Mouse (Mus musculus) erythroblast, adult 5-6 weeks (primary cell): ENCODE data around the gene Scarb1. TPM values are rescaled to one million over a fixed set of nuclear protein-coding genes. Genes with fewer than 3 reads are reported as not detected.
"Not testable (repeated sequence)": the region's sequence is repeated elsewhere in the genome, so short reads cannot be mapped to it uniquely, and the experiment has no call there.

Experiments used
- ATAC-seq: replicated peaks from 2 replicates; pipeline ENCODE4 v1.8.0; 2016; ENCODE audit warnings: moderate number of reproducible peaks, mild to moderate bottlenecking, moderate TSS enrichment, inconsistent platforms; ENCODE audit not compliant: poor library complexity, low FRiP score, severe bottlenecking
- total RNA-seq, 2 experiments: library from RNA; stranded (forward) in 1 of 2; stranded (reverse) in 1 of 2; fragments of 150-400 nt in 1 of 2; fragments of 200-764, 138-1000 nt in 1 of 2; gene quantifications; 2 replicates each; pipeline versions ENCODE4 v1.2.3 to v1.2.4; 2015 to 2017; ENCODE audit warnings: low replicate concordance in 2 of 2

Scarb1 gene
- total RNA-seq (2015; ENCODE audit: low replicate concordance) (20.9 and 28.6 TPM in 2 replicates), total RNA-seq (2017; ENCODE audit: low replicate concordance) (13.5 and 16.6 TPM in 2 replicates)

DNA sequence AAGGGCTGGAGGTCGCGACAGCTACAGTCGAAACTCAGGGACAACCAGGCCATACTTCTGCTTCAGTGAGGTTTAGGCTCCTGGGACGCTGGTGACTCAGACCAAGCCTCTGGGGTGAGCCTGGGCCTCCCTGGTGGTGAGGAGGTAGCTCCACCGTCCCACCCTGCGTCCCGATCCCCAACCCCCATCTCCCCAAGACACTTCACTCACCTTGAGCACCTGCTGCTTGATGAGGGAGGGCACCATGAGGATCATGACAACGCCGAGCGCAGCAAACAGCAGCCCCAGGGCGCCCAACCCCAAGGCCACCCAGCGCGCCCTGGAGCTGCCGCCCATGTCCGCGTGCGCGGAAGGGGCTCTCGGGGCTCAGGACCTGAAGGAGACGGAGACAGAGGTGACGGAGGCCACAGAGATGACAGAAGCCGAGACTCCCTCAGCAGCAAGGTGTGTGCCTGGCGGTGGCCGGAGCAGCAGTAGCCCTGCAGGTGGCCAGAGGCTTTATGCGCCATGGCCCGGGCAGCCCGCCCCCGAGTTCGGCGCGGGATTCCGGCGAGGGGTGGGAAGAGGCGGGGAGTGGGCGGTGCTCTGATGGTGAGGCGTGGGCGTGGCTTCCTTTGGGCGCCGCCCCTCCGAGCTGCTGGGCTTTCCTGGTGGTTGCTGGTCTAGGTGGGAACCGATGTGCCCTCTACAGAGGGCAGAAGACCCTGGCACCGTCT is at the start of gene Scarb1:
Scarb1 (minus strand) TSS at position 548 of the 716 bp plus-strand sequence.
- peak; percentile 84 for ATAC-seq

DNA sequence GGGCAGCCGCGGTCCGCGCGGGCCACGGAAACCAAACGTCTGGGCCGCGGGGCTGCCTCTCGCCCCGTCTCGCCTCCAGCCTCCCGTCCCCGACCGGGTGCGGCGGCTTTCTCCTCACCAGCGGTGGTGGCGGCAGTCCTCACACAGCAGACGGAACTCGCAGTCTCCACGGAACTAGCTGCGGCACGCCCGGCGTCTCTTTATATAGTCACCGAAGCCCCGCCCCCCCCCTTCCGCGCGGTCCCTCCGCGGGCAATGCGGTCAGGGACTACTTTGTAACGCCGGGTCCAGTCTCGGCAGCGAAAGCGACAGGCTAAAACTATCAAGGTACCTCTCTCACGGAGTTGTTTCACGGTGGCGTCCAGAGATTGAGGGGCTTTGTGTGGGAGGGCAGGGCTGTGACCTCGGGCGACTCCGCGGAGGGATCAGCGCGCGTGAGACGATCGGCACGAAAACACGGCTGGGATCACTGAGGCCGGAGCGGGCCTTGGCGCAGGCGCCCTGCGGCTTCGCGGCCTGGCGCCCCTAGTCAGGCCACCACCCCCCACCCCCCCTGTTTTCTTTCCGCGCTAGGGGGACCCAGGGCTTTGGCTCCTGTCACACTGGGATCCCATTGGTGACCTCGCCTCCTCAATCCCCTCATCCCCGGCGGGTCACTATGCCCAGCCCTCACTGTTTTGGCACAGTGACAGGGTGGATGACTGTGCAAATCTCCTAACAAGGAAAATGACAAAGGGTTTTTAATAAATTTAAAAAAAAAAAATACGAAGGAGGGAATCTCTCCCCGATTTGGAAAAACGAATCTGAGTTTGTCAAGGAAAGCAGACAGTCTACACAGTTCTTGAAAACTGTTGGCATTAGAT is 48.9 kb upstream of the Scarb1 start, which contains the start of gene Ubc:
Ubc (minus strand) TSS at position 624 of the 863 bp plus-strand sequence.
- ATAC-seq = peak; percentile 62

DNA sequence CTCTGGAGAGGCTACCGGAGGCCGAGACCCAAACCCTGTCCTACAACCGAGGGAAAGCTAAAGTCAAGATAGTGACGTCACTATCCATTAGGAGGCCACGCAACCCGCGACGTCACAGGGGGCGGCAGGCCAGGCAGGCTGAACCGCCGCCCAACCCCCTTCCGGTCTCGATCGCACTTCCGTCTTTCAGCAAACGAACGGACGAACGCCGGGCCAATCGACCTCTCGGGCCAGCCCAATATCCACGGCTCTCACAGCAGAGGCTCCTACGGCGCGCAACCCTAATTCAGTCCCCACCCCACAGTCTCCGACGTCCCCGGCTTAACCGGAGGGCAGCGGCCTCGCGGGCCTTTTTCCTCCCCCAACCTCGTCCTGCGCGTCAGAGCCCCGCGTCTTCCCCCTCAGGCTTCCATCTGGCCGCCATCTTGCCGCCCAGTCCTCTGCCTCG is 48.3 kb upstream of the Scarb1 start, which contains the start of gene Gm10382:
Gm10382 (plus strand) TSS at position 192 of the 448 bp plus-strand sequence.
- peak; percentile 70 for ATAC-seq

DNA sequence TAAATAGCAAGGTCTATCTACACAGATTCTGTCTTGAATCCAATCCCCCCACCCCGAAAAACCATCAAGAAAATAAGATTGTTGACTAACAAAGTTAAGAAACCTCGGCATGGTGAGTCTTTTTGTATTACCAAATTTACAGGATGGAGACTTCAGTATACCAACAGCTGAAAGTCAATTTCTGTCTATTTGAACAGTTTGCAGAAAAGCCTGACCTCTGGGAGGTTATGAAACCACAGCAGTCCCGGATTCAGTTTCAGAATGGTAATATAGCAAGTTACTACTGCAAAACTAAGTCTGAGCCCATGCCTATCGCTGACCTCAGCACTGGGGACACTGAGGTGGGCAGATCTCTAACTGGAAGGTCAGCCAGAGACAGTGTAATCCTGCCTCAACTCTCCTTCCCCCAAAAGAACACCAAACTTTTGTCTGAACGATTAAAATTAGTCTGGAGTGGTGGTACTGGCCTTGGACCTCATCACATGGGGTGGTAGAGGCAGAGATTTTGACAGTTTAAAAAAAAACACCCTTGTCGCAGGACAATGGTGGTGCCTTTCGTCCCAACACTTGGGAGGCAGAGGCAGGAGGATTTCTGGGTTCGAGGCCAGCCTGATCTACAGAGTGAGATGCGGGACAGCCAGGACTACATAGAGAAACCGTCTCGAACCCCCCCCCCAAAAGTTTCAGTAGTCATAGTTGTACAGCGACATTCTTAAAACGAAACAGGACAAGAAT is 47.6 kb upstream of the Scarb1 start:
- ATAC-seq = no peak

DNA sequence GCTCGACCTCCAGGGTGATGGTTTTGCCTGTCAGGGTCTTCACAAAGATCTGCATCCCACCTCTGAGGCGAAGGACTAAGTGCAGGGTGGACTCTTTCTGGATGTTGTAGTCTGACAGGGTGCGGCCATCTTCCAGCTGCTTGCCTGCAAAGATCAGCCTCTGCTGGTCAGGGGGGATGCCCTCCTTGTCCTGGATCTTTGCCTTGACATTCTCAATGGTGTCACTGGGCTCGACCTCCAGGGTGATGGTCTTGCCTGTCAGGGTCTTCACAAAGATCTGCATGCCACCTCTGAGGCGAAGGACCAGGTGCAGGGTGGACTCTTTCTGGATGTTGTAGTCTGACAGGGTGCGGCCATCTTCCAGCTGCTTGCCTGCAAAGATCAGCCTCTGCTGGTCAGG is 46.4 kb upstream of the Scarb1 start:
- not testable (repeated sequence) for ATAC-seq

DNA sequence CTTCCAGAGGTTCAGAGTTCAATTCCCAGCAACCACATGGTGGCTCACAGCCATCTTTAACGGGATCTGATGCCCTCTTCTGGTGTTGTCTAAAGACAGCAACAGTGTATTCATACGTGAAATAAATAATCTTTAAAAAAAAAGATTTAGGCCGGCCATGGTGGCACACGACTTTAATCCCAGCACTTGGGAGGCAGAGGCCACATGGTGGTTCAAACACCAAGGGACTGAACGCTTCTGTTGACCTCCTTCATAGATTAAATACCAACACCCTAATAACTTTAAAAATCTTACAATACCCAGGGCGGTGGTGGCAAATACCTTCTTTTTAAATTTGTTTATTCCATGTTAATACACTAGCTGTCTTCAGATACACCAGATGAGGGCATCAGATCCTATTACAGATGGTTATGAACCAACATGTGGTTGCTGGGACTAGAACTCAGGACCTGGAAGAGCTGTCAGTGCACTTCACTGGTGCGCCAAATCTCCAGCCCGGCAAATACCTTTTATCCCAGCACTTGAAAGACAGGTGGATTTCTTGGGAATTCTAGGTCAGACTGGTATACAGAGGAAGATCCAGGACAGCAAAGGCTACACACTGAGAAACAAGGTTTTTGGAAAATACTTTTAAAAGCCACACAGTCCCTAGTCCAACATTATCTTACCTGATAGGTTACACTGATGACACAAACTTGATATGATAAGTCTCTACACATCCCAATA is 44.5 kb upstream of the Scarb1 start:
- no peak for ATAC-seq

DNA sequence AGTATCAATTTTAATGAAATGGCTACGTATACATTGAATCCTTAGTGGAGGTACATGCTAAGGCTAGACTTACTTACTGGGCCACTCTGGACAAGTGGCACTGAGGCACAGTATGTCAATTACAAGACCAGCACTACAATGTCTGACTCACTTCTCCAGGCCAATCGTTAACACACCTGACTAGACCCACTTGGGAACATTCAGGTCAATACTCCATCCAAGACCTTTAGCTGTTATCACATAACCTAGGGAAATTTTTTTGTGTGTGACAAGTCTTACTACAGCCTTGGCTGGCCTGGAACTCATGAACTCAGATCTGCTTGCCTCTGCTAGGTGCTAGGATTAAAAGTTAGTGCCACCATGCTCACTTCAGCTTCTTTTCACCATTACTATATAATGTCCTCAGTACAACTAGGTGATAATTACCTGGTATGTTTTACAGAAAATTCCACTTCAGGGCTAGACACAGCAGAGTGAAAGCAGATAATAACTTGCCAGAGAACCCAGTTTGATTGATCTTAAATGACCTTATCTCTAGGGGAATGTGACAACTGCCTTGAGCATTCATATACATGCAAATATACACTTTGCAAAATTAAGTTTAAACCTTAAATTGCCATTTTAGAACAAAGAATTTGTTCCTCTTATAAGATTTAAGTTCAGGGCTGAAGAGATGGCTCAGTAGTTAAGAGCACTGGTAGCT is 43.8 kb upstream of the Scarb1 start:
- no peak for ATAC-seq

DNA sequence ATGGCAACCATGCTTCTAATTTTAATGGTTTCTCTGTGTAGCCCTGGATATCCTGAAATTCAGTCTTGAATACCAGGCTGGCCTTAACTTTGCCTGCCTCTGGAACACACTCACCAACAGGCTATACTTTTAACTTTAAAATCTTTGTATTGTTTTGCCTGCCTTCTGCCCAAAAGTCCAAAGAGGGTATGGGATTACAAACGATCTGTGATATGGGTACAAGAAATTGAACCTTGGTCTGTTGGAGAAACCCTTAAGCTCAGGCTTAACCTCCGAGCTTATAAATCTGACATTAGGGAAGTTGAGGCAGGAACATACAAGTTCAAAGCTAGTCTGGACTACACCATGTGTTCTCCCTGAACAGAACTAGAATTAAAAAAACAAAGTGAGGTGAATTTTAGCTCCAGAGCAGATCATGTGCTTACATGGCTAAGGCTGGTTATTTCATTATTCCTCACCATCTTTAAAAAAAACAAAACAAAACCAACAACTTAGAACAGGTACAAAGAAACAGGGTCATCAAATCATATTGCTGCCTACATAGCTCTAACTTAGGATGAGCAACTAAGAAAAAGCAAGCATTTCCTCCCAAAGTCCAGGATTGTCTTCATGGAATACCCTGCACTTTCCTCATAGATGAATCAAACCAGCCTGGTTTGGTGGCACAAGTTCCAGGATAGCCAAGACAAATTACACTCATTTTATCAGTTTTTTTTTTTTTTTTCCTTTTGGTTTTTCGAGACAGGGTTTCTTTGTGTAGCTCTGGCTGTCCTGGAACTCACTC is 42.9 kb upstream of the Scarb1 start:
- no peak for ATAC-seq

DNA sequence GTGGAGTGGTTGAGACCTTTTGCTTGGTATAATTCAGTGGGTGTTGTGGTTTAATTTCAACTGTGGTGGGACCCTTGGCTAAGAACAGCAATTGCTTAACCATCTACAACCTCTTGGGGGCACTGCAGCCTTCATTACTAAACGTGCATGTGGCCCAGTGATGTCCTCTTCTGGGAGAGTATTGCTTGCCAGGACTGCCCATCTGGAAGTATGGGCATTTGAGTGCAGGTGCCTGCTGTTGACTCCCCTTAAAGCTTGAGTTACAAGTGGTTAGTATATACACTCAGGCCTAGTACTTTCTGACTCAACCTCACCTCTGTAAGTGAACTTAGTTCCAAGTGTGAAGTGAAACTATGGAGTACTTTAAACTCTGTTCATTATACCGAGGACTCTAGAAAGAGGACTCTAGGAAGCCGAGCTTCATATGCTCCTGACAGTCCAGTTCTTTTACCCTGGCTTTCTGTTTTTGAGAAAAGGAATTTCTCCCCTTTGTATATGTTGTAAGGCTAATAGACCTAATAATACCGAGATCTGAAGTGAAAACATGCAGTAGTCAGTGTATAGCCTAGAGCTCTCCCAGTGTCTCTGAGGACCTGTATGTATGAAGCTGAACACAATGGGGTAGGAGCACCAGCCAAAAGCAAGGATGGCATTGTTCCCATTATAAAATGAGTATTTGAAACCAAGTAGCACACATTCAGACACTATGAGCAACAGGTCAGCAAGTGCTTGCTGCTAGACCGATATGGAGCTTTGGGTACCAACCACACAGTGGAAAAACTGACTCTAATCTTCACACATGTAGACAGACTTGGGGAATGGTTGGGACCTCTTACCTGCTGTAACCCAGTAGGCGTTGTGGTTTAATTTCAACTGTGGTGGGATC is 42.0 kb upstream of the Scarb1 start:
- ATAC-seq = peak; percentile 77

DNA sequence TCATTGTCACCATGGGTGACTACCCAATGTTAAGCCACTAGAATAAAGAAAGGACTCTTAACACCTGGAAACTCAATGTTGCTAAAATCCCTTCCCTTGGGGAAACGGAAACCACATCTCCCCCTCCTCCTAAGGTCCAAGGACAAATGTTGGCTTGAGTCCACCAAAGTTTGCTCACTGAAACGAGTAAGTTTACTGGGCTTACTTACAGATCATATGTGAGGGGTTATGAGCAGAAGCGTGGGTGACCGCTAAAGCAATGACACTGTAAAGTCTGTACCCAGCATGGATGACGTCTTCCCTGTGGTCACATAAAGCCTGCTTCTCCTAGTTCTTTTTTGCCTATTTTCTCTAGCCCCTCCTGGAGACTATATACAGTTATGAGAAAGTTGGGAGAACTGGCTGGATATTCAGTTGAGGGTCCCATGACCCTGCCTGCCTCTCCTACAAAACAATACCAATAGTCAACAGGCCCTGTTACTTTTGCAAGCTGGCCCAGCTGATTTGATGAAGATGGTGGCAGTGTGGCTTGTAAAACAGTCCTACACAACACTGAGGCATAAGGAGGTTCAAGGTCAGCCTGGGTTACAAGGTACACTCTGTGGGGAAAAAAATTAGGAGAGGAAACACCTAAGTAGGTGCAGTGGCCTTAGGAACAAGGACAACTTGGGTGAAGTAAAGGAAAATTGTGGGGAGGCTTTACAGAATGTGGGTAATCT is 41.2 kb upstream of the Scarb1 start:
- ATAC-seq = no peak

DNA sequence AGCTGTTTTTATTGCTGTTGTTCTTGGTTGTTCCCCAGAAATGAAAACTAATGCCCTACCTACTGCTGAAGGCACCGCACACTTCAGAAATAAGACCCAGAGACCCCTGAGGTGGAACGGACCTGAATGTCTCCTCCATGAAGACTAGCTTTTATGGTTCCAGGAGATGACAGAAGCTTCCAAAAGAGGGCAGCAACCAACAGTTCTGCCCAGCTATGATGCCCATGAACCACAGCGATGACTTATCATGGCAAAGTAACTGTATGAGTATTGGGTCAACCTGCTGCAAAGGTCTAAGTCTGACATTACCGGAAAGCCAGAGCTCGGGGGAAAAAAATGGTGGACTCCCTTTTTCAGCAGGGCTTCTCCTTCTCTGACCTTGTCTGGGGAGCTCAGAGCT is 38.0 kb upstream of the Scarb1 start:
- no peak for ATAC-seq

DNA sequence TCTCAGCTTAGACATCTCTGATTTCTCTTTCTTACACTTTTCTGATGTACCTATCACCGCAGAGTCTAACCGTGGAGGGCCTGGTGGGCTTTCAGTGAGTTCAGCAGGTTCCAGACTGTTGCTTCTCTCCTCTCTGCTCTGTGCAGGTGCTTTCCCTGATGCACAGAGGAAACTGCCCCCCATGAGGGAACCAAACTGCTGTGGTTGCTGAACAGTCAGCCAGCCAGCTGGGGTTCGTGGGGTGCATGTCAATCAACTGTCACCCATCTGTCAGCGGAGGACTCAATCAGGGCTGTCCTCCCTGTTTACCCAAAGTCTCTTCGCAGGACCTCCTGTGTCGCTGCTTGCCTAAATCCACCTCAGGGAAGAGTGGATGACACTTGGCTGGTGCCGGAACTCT is 36.3 kb upstream of the Scarb1 start:
- no peak for ATAC-seq

DNA sequence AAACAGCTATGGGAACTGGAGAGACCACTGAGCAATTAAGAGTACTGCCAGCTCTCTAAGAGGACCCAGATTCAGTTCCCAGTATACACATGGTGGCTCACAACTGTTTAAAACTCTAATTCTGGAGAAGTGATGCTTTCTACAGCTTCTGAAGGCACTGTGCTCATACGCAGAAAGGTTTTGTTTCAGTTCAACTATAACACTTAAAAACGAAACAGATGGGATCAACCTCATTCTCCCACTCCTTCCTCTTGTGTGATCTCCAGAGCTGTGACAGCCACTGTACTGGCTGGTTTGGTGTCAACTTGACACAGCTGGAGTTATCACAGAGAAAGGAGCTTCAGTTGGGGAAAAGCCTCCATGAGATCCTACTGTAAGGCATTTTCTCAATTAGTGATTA is 35.0 kb upstream of the Scarb1 start:
- ATAC-seq = no peak

DNA sequence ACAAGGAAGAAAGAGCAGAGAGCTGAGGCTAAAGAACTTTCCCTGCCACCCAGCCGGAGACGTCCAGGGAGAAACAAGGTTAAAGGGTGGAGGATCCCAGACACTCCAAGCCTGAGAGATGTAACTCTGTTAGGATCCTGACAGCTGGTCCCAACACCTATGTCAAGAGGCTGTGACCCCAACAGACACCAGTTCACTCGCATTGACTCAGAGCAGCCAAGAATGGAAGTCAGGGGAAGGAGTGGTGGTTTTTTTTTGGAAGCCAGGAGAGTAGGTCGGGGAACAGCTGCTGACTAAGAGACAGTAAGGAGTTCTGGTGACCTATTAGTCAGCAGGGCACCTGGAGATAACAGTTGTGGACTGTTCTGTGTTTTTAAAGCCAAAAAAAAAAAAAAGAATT is 31.1 kb upstream of the Scarb1 start:
- ATAC-seq = no peak

DNA sequence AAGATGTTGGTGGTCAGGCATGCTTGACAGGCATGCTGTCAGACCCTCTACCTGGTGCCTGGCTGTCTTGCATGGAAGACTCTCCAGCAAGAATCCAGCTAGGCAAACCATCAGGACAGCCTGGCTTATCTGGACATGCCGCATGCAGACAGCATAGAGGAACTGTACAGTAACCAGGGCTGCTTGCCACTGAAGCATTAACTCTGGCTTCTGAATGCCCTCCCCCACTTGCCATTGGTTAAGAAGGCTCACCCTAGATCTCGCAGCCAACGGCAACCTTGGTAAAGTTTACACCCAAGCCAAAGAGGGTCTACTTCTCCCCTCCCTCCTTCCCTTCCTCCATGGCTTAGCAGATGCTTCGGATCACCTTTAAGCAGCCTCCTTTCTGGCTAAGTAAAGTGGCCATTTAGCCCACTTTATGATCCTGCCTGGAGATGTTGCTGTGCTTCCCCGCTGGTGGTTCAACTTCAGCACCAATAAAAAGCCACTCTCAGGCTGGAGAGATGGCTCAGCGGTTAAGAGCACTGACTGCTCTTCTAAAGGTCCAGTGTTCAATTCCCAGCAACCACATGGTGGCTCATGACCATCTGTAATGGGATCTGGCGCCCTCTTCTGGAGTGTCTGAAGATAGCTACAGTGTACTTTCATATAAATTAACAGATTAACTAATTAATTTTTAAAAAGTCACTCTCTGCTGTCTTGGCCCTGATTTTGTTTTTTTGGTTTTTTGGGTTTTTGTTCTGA is 30.2 kb upstream of the Scarb1 start:
- ATAC-seq = no peak

DNA sequence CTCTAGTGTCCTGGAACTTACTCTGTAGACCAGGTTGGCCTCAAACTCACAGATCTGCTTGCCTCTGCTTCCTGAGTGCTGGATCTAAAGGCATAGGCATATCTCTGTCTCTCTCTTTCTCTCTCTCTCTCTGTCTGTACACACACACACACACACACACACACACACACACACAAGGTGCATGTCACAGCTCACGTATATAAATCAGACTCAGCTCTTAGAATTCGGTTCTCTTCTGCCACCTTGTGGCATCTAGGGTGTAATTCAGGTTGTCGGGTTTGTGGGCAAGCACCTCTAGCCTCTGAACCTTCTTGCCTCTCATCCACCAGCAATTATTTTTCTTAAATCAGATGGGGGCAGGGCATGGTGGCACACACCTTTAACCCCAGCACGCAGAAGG is 27.7 kb upstream of the Scarb1 start:
- ATAC-seq = peak; percentile 90
